Mouse (Mus musculus) kidney, adult 10 weeks (tissue): ENCODE data around the gene Ifngr1. TPM values are rescaled to one million over a fixed set of nuclear protein-coding genes. Genes with fewer than 3 reads are reported as not detected.

Experiments
- polyA plus RNA-seq: library from polyadenylated mRNA; stranded (reverse); fragments of 350-450 nt; fragmentation: Illumina TruSeq; extraction: RNeasy Lipid Tissue Mini Kit (QIAGEN cat#74804); gene quantifications from one replicate; pipeline ENCODE4 v1.2.3, GENCODE M21; 2014; ENCODE audit warnings: low read depth, low replicate concordance

Ifngr1 gene
- polyA plus RNA-seq, result 48.8 TPM

GRCm38 (mm10) chr10:19591641-19592441 is at the start of gene Ifngr1:
Gene Ifngr1 (plus strand): TSS chr10:19591949.

DNA sequence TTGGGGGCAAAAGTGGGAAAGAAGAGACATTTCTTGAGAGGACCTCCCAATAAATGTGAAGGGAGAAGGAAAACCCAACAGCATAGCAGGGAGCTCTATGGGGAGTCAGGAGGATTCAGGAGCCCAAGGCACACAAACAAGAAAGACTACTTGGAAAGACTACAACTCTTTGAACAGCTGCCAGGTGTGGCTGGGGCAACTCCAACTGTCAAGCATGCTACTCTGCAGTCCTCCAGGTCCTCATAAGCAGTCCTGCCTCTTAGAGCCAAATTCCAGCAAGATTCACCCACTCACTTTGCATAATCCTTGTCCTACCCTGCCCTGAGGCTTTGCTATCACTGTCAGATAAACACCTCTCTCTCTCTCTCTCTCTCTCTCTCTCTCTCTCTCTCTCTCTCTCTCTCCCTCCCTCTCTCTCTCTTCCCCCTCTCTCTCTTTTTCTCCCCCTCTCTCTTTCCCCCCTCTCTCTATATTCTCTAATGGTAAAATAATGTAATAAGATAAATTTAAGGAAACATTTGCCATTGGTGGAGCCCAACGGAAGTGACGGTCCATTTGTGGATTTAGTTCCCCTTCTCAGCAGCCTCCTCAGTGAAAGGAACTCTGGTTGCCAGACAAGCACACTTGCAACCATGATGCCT is 29.8 kb downstream of the Ifngr1 start, which contains the start of gene Il22ra2:
Gene Il22ra2, plus strand, starts transcription at position 591 of the 641 bp plus-strand sequence.

Other genes with a start within 250 kb of the Ifngr1 start
- not detected for gene Olig3, start 235.4 kb upstream of the Ifngr1 start, polyA plus RNA-seq
- gene Il22ra2, start 30.0 kb downstream of the Ifngr1 start, polyA plus RNA-seq, result not detected
- gene Il20ra, start 120.6 kb downstream of the Ifngr1 start, polyA plus RNA-seq, result not detected